Mouse (Mus musculus) naive thymus-derived CD4-positive, alpha-beta T cell, adult 2 months (primary cell): ENCODE measurements at regions not wholly inside any gene's neighbourhood (a gene's known extent, or its start where the extent isn't known, plus 50 kb on each side); places are given as distances from the start of the nearest gene placed in this dataset.
"Not testable (repeated sequence)": the region's sequence is repeated elsewhere in the genome, so short reads cannot be mapped to it uniquely, and the experiment has no call there.

ENCODE experiments used
- DNase-seq: peaks from one replicate; pipeline ENCODE4 v3.0.0-alpha.2; 2011; ENCODE audit warnings: low read depth

- DNase-seq = no peak
These were observed 163.0 kb upstream of the Klf4 start for GRCm38 (mm10) chr4:55695246-55695645.

GRCm38 (mm10) chr4:55689479-55689878 lies 157.2 kb upstream of the Klf4 start:
- no peak for DNase-seq

GRCm38 (mm10) chr4:55686771-55687170 lies 154.5 kb upstream of the Klf4 start:
- DNase-seq = no peak

GRCm38 (mm10) chr4:55672288-55672687 lies 140.0 kb upstream of the Klf4 start:
- DNase-seq = no peak

GRCm38 (mm10) chr4:55670258-55670657 lies 138.0 kb upstream of the Klf4 start:
- no peak for DNase-seq

- no peak for DNase-seq
These were observed 132.6 kb upstream of the Klf4 start for GRCm38 (mm10) chr4:55664822-55665221.

- DNase-seq = no peak
These were observed 131.6 kb upstream of the Klf4 start for GRCm38 (mm10) chr4:55663856-55664255.

- DNase-seq = no peak
These were observed 129.8 kb upstream of the Klf4 start for GRCm38 (mm10) chr4:55662041-55662440.

- no peak for DNase-seq
These were observed 126.6 kb upstream of the Klf4 start for GRCm38 (mm10) chr4:55658904-55659303.

GRCm38 (mm10) chr4:55655329-55655728 lies 123.1 kb upstream of the Klf4 start:
- no peak for DNase-seq

GRCm38 (mm10) chr4:55652628-55653027 lies 120.4 kb upstream of the Klf4 start:
- DNase-seq = no peak

- DNase-seq = no peak
These were observed 119.6 kb upstream of the Klf4 start for GRCm38 (mm10) chr4:55651811-55652410.

- DNase-seq = peak; percentile 4
These were observed 118.9 kb upstream of the Klf4 start for GRCm38 (mm10) chr4:55651051-55651763.

- DNase-seq = no peak
These were observed 117.9 kb upstream of the Klf4 start for GRCm38 (mm10) chr4:55650186-55650585.

- no peak for DNase-seq
These were observed 116.1 kb upstream of the Klf4 start for GRCm38 (mm10) chr4:55648376-55648775.

- no peak for DNase-seq
These were observed 113.2 kb upstream of the Klf4 start for GRCm38 (mm10) chr4:55645432-55645831.

- DNase-seq = no peak
These were observed 112.6 kb upstream of the Klf4 start for GRCm38 (mm10) chr4:55644895-55645294.

- DNase-seq = no peak
These were observed 102.8 kb upstream of the Klf4 start for GRCm38 (mm10) chr4:55634946-55635511.

GRCm38 (mm10) chr4:55631157-55631556 lies 98.9 kb upstream of the Klf4 start:
- DNase-seq = no peak

- not testable (repeated sequence) for DNase-seq
These were observed 97.9 kb upstream of the Klf4 start for GRCm38 (mm10) chr4:55630215-55630614.

- DNase-seq = no peak
These were observed 92.5 kb upstream of the Klf4 start for GRCm38 (mm10) chr4:55624779-55625178.

- DNase-seq = no peak
These were observed 91.0 kb upstream of the Klf4 start for GRCm38 (mm10) chr4:55623151-55623760.

- no peak for DNase-seq
These were observed 90.4 kb upstream of the Klf4 start for GRCm38 (mm10) chr4:55622651-55623050.
